Mouse (Mus musculus) heart, postnatal 25 days (tissue): ENCODE measurements around the gene Cdc42ep5. TPM values are rescaled to one million over a fixed set of nuclear protein-coding genes. Genes with fewer than 3 reads are reported as not detected.
A peak's percentile ranks its signal among the peaks of the same experiment; 100 is the strongest.
"Not testable (repeated sequence)": the region's sequence is repeated elsewhere in the genome, so short reads cannot be mapped to it uniquely, and the experiment has no call there.

Experiments used
- DNase-seq: peaks from one replicate; pipeline ENCODE4 v3.0.0; 2022; ENCODE audit warnings: low spot score
- intact Hi-C: fragments of 180-260 bp; cut with DNase I; formaldehyde crosslinking; loops from one replicate; pipeline ENCODE4 v1.15.1; 2025
- total RNA-seq, 2 experiments: library from RNA; stranded (reverse); gene quantifications; 2 replicates each; pipeline ENCODE4 v1.2.3; 2021

The Cdc42ep5 gene
- total RNA-seq: 1 to 10 TPM; 5.7 to 5.9 TPM

GRCm38 (mm10) chr7:4164090-4164910, at the start of gene Cdc42ep5:
TSS of gene Cdc42ep5 (minus strand) at chr7:4164860.
- peak; percentile 66 for DNase-seq
- intact Hi-C loops: no loop called here

- intact Hi-C loops, DNase-seq: not testable (repeated sequence)
Observed at GRCm38 (mm10) chr7:4213436-4213835, 48.8 kb upstream of the Cdc42ep5 start.

GRCm38 (mm10) chr7:4208626-4209025, 44.0 kb upstream of the Cdc42ep5 start:
- DNase-seq: no peak
- intact Hi-C loops: no loop called here

- no peak for DNase-seq
- intact Hi-C loops: no loop called here
Observed at GRCm38 (mm10) chr7:4207126-4207525, 42.5 kb upstream of the Cdc42ep5 start.

GRCm38 (mm10) chr7:4178438-4178837, 13.8 kb upstream of the Cdc42ep5 start:
- no peak for DNase-seq
- intact Hi-C loops: no loop called here

GRCm38 (mm10) chr7:4170193-4170938, 5.7 kb upstream of the Cdc42ep5 start:
- no peak for DNase-seq

GRCm38 (mm10) chr7:4167098-4167497, 2.4 kb upstream of the Cdc42ep5 start:
- DNase-seq: no peak
- intact Hi-C loops: no loop called here

More at GRCm38 (mm10) chr7:4170193-4170938, 5.7 kb upstream of the Cdc42ep5 start:
- intact Hi-C loops: no loop called here

GRCm38 (mm10) chr7:4165286-4165685, 626 bp upstream of the Cdc42ep5 start:
- DNase-seq: no peak
- intact Hi-C loops: no loop called here

- DNase-seq: no peak
- intact Hi-C loops: no loop called here
Observed at GRCm38 (mm10) chr7:4163571-4164072, 1.0 kb downstream of the Cdc42ep5 start.

- DNase-seq, intact Hi-C loops: not testable (repeated sequence)
Observed at GRCm38 (mm10) chr7:4161596-4161995, 3.1 kb downstream of the Cdc42ep5 start.

- intact Hi-C loops: loop anchor here (10.0 kb wide), 1 partner anchor 450 kb away; the partner anchor contains the start of gene Rps9
- DNase-seq: no peak
Observed at GRCm38 (mm10) chr7:4154976-4155375, 9.7 kb downstream of the Cdc42ep5 start.

- intact Hi-C loops: loop anchor here (10.0 kb wide), 1 partner anchor 450 kb away; the partner anchor contains the start of gene Rps9
Observed at GRCm38 (mm10) chr7:4154356-4154755, 10.3 kb downstream of the Cdc42ep5 start.

GRCm38 (mm10) chr7:4151241-4151640, 13.4 kb downstream of the Cdc42ep5 start:
- intact Hi-C loops: loop anchor here (10.0 kb wide), 1 partner anchor 446 kb away; the partner anchor contains the start of gene Rps9

More at GRCm38 (mm10) chr7:4154356-4154755, 10.3 kb downstream of the Cdc42ep5 start:
- no peak for DNase-seq

GRCm38 (mm10) chr7:4150811-4151221, 13.8 kb downstream of the Cdc42ep5 start:
- intact Hi-C loops: loop anchor here (10.0 kb wide), 1 partner anchor 446 kb away; the partner anchor contains the start of gene Rps9
- no peak for DNase-seq

More at GRCm38 (mm10) chr7:4151241-4151640, 13.4 kb downstream of the Cdc42ep5 start:
- no peak for DNase-seq

- DNase-seq: no peak
- intact Hi-C loops: loop anchor here (10.0 kb wide), 1 partner anchor 445 kb away; the partner anchor contains the start of gene Rps9
Observed at GRCm38 (mm10) chr7:4150059-4150541, 14.6 kb downstream of the Cdc42ep5 start, which contains the start of gene Leng9. TSS of gene Leng9 (minus strand) at chr7:4150374.

- DNase-seq: peak; percentile 78
- intact Hi-C loops: loop anchor here (5.0 to 10.0 kb wide), 4 partner anchors 47 to 925 kb away; partner anchors contain the start of genes Ppp6r1 and Rps9
Observed at GRCm38 (mm10) chr7:4149209-4150054, 15.2 kb downstream of the Cdc42ep5 start.

- intact Hi-C loops: loop anchor here (5.0 to 10.0 kb wide), 3 partner anchors 46 to 926 kb away; partner anchors contain the start of gene Ppp6r1
- DNase-seq: no peak
Observed at GRCm38 (mm10) chr7:4148341-4149208, 16.1 kb downstream of the Cdc42ep5 start.

GRCm38 (mm10) chr7:4147836-4148235, 16.8 kb downstream of the Cdc42ep5 start:
- DNase-seq: no peak
- intact Hi-C loops: loop anchor here (5.0 to 10.0 kb wide), 3 partner anchors 46 to 927 kb away; partner anchors contain the start of gene Ppp6r1
